Mouse (Mus musculus) embryonic facial prominence, embryonic 10.5 days (tissue): Measurements from ENCODE around the gene Mrs2. TPM values are rescaled to one million over a fixed set of nuclear protein-coding genes. Genes with fewer than 3 reads are reported as not detected.
A peak's percentile ranks its signal among the peaks of the same experiment; 100 is the strongest.
"Not testable (repeated sequence)": the region's sequence is repeated elsewhere in the genome, so short reads cannot be mapped to it uniquely, and the experiment has no call there.

Source experiments
- DNase-seq: peaks from one replicate; pipeline ENCODE4 v3.0.0-alpha.2; 2017; ENCODE audit warnings: low spot score
- H3K27ac ChIP-seq: fragments of 300-500 bp; sonication (generic); replicated peaks from 2 replicates; pipeline ENCODE4 v1.5.1; 2016; ENCODE audit warnings: mild to moderate bottlenecking
- H3K27me3 ChIP-seq: fragments of 300-500 bp; sonication (generic); replicated peaks from 2 replicates; pipeline ENCODE4 v1.6.1; 2016; ENCODE audit warnings: low read depth, mild to moderate bottlenecking; ENCODE audit not compliant: poor library complexity, severe bottlenecking
- H3K36me3 ChIP-seq: fragments of 300-500 bp; sonication (generic); replicated peaks from 2 replicates; pipeline ENCODE4 v1.6.1; 2016; ENCODE audit warnings: mild to moderate bottlenecking, moderate library complexity
- H3K4me1 ChIP-seq: fragments of 300-500 bp; sonication (generic); 2 replicates; pipeline ENCODE4 v1.6.1; 2016
- H3K4me3 ChIP-seq: fragments of 300-500 bp; sonication (generic); 2 replicates; pipeline ENCODE4 v1.5.1; 2016; ENCODE audit warnings: mild to moderate bottlenecking, moderate library complexity
- H3K9me3 ChIP-seq: fragments of 300-500 bp; sonication (generic); 2 replicates; pipeline ENCODE4 v1.6.1; 2016; ENCODE audit warnings: mild to moderate bottlenecking
- WGBS: fragments of 180-500 bp; shearing (Covaris S2); methylation state at CpG from one replicate; pipeline ENCODE4 v1.1.7; 2016; 5-methylcytosine and 5-hydroxymethylcytosine counted together
- polyA plus RNA-seq: library from polyadenylated mRNA; unstranded; fragments of >200 nt; fragmentation: Nextera tagmentation; extraction: Ambion mirVana; gene quantifications from 2 replicates; pipeline ENCODE4 v1.2.1, GENCODE M21; 2016

The Mrs2 gene
- polyA plus RNA-seq, 1 experiment from 2014 or later, result 18.2 TPM

DNA sequence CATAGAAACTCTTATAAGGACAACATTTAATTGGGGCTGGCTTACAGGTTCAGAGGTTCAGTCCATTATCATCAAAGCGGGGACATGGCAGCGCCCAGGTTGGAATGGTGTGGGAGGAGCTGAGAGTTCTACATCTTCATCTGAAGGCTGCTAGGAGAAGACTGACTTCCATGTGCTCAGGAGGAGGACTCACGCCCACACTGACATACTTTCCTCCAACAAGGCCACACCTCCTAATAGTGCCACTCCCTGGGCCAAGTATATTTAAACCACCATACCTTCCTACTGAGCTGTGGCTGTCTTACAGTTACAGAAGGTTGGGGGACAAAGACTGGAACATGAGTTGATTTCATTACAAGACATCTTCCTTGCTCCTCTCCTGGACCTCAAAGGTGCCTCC is 48.4 kb downstream of the Mrs2 start:
- not testable (repeated sequence) for H3K27me3 ChIP-seq, H3K9me3 ChIP-seq, H3K4me3 ChIP-seq, H3K4me1 ChIP-seq, H3K27ac ChIP-seq, DNase-seq, H3K36me3 ChIP-seq
- 85% methylated on average over 3 of the region's 3 CpGs for WGBS

DNA sequence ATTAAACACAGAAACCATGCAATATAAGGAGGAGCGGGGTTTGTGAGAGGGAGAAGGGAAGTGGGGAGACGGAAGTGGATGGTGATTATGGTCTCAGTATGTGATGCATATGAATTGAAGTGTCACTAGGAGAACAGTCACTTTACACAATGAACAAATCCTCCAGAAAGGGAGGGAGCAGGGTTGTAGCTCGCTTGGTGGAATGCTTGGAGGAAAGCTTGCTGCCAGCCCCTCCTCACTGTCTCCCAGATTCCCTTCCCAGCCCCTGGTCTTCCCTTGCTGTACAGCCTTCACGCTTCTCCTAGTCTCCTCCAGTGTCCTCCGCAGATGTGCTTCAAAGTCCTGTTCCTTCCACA is 54.4 kb downstream of the Mrs2 start:
- Histone ChIP-seq H3K27ac (no peak overlapping the region), H3K36me3 (no peaks in the 10 kb centered on the region), H3K9me3 (no peaks in the 10 kb centered on the region), H3K4me1 (peaks cover 9% of the 10 kb centered on the region), H3K27me3 (peaks cover 19% of the 10 kb centered on the region), H3K4me3 (peak overlapping the region; percentile 45)
- no peak for DNase-seq
- WGBS, result 43% methylated on average over 5 of the region's 5 CpGs

- no peaks in the 10 kb centered on the region for H3K9me3 ChIP-seq
- H3K36me3 ChIP-seq, result no peaks in the 10 kb centered on the region
- no peak overlapping the region for H3K27ac ChIP-seq
- DNase-seq, result peak; percentile 39
- peaks cover 19% of the 10 kb centered on the region for H3K27me3 ChIP-seq
- 22% methylated on average over 15 of the region's 15 CpGs for WGBS
- peak overlapping the region; percentile 45 for H3K4me3 ChIP-seq
- peaks cover 9% of the 10 kb centered on the region for H3K4me1 ChIP-seq
These were observed 54.9 kb downstream of the Mrs2 start for GRCm38 (mm10) chr13:24965130-24965845.

DNA sequence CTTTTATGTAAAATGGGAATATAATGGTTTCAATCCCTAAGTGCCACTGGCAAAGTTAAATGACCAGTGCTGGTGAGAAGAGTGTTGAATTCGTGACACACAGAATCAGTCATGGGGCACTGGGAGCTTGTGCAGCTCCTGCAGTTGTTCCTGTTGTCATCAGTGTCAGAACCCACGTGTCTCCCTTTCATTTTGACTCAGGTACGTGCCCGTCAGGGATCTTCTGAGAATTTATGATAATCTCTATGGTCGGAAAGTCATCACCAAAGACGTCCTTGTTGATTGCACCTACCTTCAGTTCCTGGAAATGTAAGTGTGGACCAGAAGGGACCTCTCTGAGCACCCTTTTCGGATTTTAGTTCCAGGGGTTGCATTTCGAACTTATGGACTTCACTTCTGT is 58.1 kb downstream of the Mrs2 start:
- no peaks in the 10 kb centered on the region for H3K9me3 ChIP-seq
- H3K27me3 ChIP-seq, result peaks cover 19% of the 10 kb centered on the region
- no peak overlapping the region for H3K4me3 ChIP-seq
- H3K27ac ChIP-seq, result no peak overlapping the region
- H3K36me3 ChIP-seq, result no peaks in the 10 kb centered on the region
- DNase-seq, result no peak
- WGBS, result 85% methylated on average over 8 of the region's 8 CpGs
- H3K4me1 ChIP-seq, result peaks cover 9% of the 10 kb centered on the region

DNA sequence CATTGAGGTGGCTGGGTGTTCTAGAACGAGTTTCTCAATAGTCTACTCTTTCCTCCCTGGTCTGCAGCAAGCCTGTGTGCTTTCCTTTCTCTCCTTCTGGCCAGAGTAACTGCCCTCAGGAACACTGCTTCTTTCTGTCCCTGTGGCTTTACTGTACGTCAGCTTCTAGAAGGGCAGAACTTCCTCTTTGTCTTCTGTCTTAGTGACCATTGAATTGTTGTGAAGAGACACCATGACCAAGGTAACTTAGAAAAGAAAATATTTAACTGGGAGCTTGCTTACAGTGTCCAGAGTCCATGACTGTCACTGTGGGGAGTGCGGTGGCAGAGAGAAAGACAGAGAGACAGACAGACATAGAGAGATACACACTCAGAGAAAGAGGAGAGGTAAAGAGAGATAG is 60.1 kb downstream of the Mrs2 start:
- peaks cover 16% of the 10 kb centered on the region for H3K27me3 ChIP-seq
- 78% methylated on average over 3 of the region's 3 CpGs for WGBS
- H3K36me3 ChIP-seq, result no peaks in the 10 kb centered on the region
- peaks cover 3% of the 10 kb centered on the region; the same call in 1 of the 2 replicates for H3K4me1 ChIP-seq
- H3K9me3 ChIP-seq, result no peaks in the 10 kb centered on the region
- no peak for DNase-seq
- H3K4me3 ChIP-seq, result no peak overlapping the region
- H3K27ac ChIP-seq, result no peak overlapping the region

DNA sequence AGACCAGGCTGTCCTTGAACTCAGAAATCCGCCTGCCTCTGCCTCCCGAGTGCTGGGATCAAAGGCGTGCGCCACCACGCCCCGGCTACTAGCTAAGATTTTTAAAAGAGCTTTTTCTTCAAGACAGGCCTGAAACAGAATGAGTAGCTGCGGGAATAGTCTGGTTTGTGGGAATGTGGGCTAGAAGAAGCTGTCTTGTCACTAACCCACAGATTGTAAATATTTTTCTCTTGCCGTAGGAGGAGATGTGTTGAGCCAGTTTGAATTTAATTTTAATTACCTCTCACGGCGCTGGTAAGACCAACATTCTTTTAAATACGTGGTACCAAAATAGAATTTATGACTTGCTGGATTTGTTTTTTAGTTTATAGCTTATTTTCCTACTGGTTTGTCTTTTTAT is 61.5 kb downstream of the Mrs2 start:
- H3K4me1 ChIP-seq, result 0 out of 2 replicates have a peak, but pooled peaks cover 3% of the 10 kb centered on the region
- peaks cover 18% of the 10 kb centered on the region; the same call in 1 of the 2 replicates for H3K27me3 ChIP-seq
- WGBS, result 93% methylated on average over 11 of the region's 11 CpGs

GRCm38 (mm10) chr13:24955500-24955899 is 64.7 kb downstream of the Mrs2 start:
- 10% methylated on average over 10 of the region's 10 CpGs for WGBS
- peaks cover 18% of the 10 kb centered on the region; the same call in 1 of the 2 replicates for H3K27me3 ChIP-seq
- H3K4me3 ChIP-seq, result no peak overlapping the region
- H3K27ac ChIP-seq, result no peak overlapping the region
- H3K9me3 ChIP-seq, result no peaks in the 10 kb centered on the region
- DNase-seq, result peak; percentile 55
- peaks cover 3% of the 10 kb centered on the region; the same call in 1 of the 2 replicates for H3K4me1 ChIP-seq
- no peaks in the 10 kb centered on the region for H3K36me3 ChIP-seq

More for the DNA sequence above, 61.5 kb downstream of the Mrs2 start:
- DNase-seq, result no peak
- H3K9me3 ChIP-seq, result no peaks in the 10 kb centered on the region
- H3K27ac ChIP-seq, result no peak overlapping the region
- H3K4me3 ChIP-seq, result no peak overlapping the region
- no peaks in the 10 kb centered on the region for H3K36me3 ChIP-seq

- Histone ChIP-seq H3K4me1 (peaks cover 3% of the 10 kb centered on the region; the same call in 1 of the 2 replicates), H3K9me3 (no peaks in the 10 kb centered on the region), H3K36me3 (no peaks in the 10 kb centered on the region), H3K4me3 (no peak overlapping the region), H3K27me3 (peaks cover 18% of the 10 kb centered on the region; the same call in 1 of the 2 replicates), H3K27ac (no peak overlapping the region)
- DNase-seq, result no peak
- 42% methylated on average over 11 of the region's 11 CpGs for WGBS
These were observed 65.1 kb downstream of the Mrs2 start for GRCm38 (mm10) chr13:24955091-24955490.

DNA sequence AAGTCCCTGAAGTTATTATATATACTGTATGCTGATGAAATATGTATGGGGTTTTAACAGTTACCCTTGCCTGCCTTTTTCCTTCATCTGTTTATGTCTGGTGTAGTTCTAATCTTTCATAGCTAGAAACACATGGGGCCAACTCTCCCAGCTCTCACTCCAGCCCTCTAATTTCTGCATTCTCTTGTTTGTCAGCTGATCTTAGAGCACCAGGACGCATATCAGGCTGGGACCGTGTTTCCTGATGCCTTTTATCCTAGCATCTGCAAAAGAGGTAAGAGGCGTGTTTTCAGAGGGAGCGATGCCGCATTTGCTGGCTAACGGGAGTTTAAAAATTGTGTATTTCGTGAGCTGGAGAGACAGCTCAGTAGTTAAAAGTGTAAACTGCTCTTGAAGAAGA is 67.5 kb downstream of the Mrs2 start:
- H3K36me3 ChIP-seq, result no peaks in the 10 kb centered on the region
- H3K4me1 ChIP-seq, result peaks cover 3% of the 10 kb centered on the region; the same call in 1 of the 2 replicates
- no peak overlapping the region for H3K27ac ChIP-seq
- peaks cover 18% of the 10 kb centered on the region; the same call in 1 of the 2 replicates for H3K27me3 ChIP-seq
- H3K4me3 ChIP-seq, result no peak overlapping the region
- no peak for DNase-seq
- H3K9me3 ChIP-seq, result no peaks in the 10 kb centered on the region
- WGBS, result 86% methylated on average over 7 of the region's 7 CpGs

DNA sequence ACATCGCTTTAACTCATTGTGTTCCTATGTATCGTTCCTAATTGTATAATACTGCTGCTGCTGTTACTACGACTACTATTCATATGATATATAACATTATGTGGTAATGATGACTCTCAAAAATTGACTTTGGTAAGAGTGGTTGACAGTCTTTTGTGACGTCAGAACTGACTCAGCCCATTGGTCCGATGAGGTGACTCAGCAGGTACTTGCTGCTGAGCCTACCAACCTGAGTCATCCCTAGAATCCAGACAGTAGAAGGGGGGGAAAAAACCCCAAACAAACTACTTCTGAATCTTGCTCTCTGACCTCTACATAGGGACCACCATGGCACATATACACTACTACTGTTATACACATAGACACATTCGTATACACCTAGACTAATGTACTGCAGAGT is 71.3 kb downstream of the Mrs2 start:
- no peaks in the 10 kb centered on the region for H3K36me3 ChIP-seq
- 88% methylated on average over 6 of the region's 6 CpGs for WGBS
- no peak overlapping the region for H3K27ac ChIP-seq
- no peak overlapping the region for H3K4me3 ChIP-seq
- H3K9me3 ChIP-seq, result no peaks in the 10 kb centered on the region
- H3K27me3 ChIP-seq, result no peaks in the 10 kb centered on the region
- H3K4me1 ChIP-seq, result peaks cover 4% of the 10 kb centered on the region
- DNase-seq, result no peak

GRCm38 (mm10) chr13:24947158-24947557 is 73.0 kb downstream of the Mrs2 start:
- H3K4me3 ChIP-seq, result no peak overlapping the region
- H3K27ac ChIP-seq, result no peak overlapping the region
- DNase-seq, result no peak
- no peaks in the 10 kb centered on the region for H3K36me3 ChIP-seq
- peaks cover 10% of the 10 kb centered on the region for H3K4me1 ChIP-seq
- 81% methylated on average over 5 of the region's 5 CpGs for WGBS
- 0 out of 2 replicates have a peak, but pooled peaks cover 5% of the 10 kb centered on the region for H3K27me3 ChIP-seq
- no peaks in the 10 kb centered on the region for H3K9me3 ChIP-seq

GRCm38 (mm10) chr13:24945567-24945966 is 74.6 kb downstream of the Mrs2 start:
- Histone ChIP-seq H3K27me3 (0 out of 2 replicates have a peak, but pooled peaks cover 9% of the 10 kb centered on the region), H3K9me3 (no peaks in the 10 kb centered on the region), H3K4me1 (peaks cover 10% of the 10 kb centered on the region), H3K36me3 (no peaks in the 10 kb centered on the region), H3K27ac (no peak overlapping the region), H3K4me3 (no peak overlapping the region)
- WGBS, result 18% methylated on average over 4 of the region's 4 CpGs
- DNase-seq, result peak; percentile 48

- WGBS, result 81% methylated on average over 8 of the region's 8 CpGs
- H3K27me3 ChIP-seq, result peaks cover 13% of the 10 kb centered on the region
- H3K36me3 ChIP-seq, result no peaks in the 10 kb centered on the region
- H3K27ac ChIP-seq, result no peak overlapping the region
- H3K4me3 ChIP-seq, result no peak overlapping the region
- DNase-seq, result no peak
- no peaks in the 10 kb centered on the region for H3K9me3 ChIP-seq
- H3K4me1 ChIP-seq, result peaks cover 10% of the 10 kb centered on the region
These were observed 76.9 kb downstream of the Mrs2 start for GRCm38 (mm10) chr13:24943303-24943702.
